Mouse (Mus musculus): ENCODE measurements around the gene Hpcal1. TPM values are rescaled to one million over a fixed set of nuclear protein-coding genes. Genes with fewer than 3 reads are reported as not detected.

Hpcal1 gene
- polyA plus RNA-seq, 2 experiments = 44.1 to 55.7 TPM

DNA sequence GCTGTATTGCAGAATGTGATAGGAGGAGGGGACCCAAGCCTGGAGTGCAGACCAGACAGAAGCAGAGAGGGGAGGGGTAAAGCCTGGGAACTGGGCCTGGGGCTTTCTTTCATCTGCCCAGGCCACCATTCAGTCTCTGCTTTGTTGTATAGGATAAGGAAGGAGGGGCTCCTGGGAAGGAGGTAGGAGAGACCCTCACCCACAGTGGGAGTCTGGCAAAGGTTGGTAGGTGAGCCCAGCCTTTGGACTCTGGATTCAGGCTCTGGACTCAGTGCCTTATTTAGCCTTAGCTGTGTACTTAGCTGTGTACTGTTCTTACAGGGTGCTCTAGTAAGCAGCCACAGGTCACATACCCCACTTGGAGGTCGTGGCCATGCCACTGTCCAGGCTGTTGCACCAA is 8.8 kb downstream of the Hpcal1 start:
- no peak for DNase-seq (ENCODE audit: low spot score)
- no peak for ATAC-seq (ENCODE audit: low FRiP score, low read depth)
- WGBS = 67% methylated on average over 1 of the region's 1 CpGs
- H3K4me2 ChIP-seq (replicated peaks; ENCODE audit: low read depth, low read length, severe bottlenecking) = no peak overlapping the region
- H3K36me3 ChIP-seq (ENCODE audit: control insufficient read depth, insufficient read depth, low read length) = no peaks in the 10 kb centered on the region
- H3K9me3 ChIP-seq (ENCODE audit: control insufficient read depth, low read length) = no peaks in the 10 kb centered on the region
- no peak overlapping the region for H3K4me3 ChIP-seq (replicated peaks; ENCODE audit: low read length)
- peaks cover 19% of the 10 kb centered on the region for H3K4me1 ChIP-seq (ENCODE audit: control insufficient read depth, insufficient read depth, low read length)
- no peaks in the 10 kb centered on the region for H3K27me3 ChIP-seq (ENCODE audit: control insufficient read depth, insufficient read depth, low read length)
- no peak overlapping the region for H3K27ac ChIP-seq (replicated peaks; ENCODE audit: low read depth, low read length)
- no peak for TF ChIP-seq POLR2A (IDR thresholded peaks at IDR 0.05; ENCODE audit: borderline replicate concordance, extremely low read depth, insufficient read depth, insufficient read length)
- H3K9ac ChIP-seq (ENCODE audit: low read depth, low read length, severe bottlenecking) = no peak overlapping the region

GRCm38 (mm10) chr12:17701131-17701720 is 10.6 kb downstream of the Hpcal1 start:
- Histone ChIP-seq H3K9ac (ENCODE audit: low read depth, low read length, severe bottlenecking) (no peak overlapping the region), H3K4me2 (replicated peaks; ENCODE audit: low read depth, low read length, severe bottlenecking) (no peak overlapping the region), H3K9me3 (ENCODE audit: control insufficient read depth, low read length) (no peaks in the 10 kb centered on the region), H3K36me3 (ENCODE audit: control insufficient read depth, insufficient read depth, low read length) (no peaks in the 10 kb centered on the region), H3K27me3 (ENCODE audit: control insufficient read depth, insufficient read depth, low read length) (no peaks in the 10 kb centered on the region), H3K4me3 (replicated peaks; ENCODE audit: low read length) (no peak overlapping the region), H3K27ac (replicated peaks; ENCODE audit: low read depth, low read length) (no peak overlapping the region), H3K4me1 (ENCODE audit: control insufficient read depth, insufficient read depth, low read length) (peaks cover 14% of the 10 kb centered on the region; the same call in 1 of the 2 replicates)
- TF ChIP-seq POLR2A (IDR thresholded peaks at IDR 0.05; ENCODE audit: borderline replicate concordance, extremely low read depth, insufficient read depth, insufficient read length) = no peak
- WGBS = 69% methylated on average over 5 of the region's 5 CpGs
- no peak for ATAC-seq (ENCODE audit: low FRiP score, low read depth)
- DNase-seq (ENCODE audit: low spot score) = no peak

DNA sequence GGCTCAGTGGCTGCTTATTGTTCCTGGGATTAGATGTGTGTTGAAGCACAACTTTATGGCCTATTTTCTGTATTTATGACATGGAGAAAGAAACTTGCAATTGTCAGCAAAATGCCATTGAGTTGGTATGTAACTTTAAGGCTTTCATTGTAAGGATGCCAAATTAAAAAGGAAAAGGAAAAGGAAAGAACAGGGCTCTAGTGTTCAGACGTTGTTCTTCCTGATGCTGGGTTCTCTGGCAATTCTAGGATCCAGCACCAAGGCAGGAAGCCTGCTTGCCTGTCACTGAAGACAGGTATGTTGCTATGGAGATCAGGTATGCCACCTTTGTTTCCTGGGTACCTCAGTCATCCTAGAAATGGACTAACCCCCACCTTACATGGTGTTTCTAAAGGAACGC is 11.1 kb downstream of the Hpcal1 start:
- Histone ChIP-seq H3K27me3 (ENCODE audit: control insufficient read depth, insufficient read depth, low read length) (no peaks in the 10 kb centered on the region), H3K36me3 (ENCODE audit: control insufficient read depth, insufficient read depth, low read length) (no peaks in the 10 kb centered on the region), H3K4me3 (replicated peaks; ENCODE audit: low read length) (no peak overlapping the region), H3K9ac (ENCODE audit: low read depth, low read length, severe bottlenecking) (no peak overlapping the region), H3K4me1 (ENCODE audit: control insufficient read depth, insufficient read depth, low read length) (peaks cover 14% of the 10 kb centered on the region; the same call in 1 of the 2 replicates), H3K4me2 (replicated peaks; ENCODE audit: low read depth, low read length, severe bottlenecking) (no peak overlapping the region), H3K27ac (replicated peaks; ENCODE audit: low read depth, low read length) (no peak overlapping the region; the same call in 1 of the 2 replicates), H3K9me3 (ENCODE audit: control insufficient read depth, low read length) (no peaks in the 10 kb centered on the region)
- WGBS = 40% methylated on average over 2 of the region's 2 CpGs
- DNase-seq (ENCODE audit: low spot score) (no peak), ATAC-seq (ENCODE audit: low FRiP score, low read depth) (no peak)
- TF ChIP-seq POLR2A (IDR thresholded peaks at IDR 0.05; ENCODE audit: borderline replicate concordance, extremely low read depth, insufficient read depth, insufficient read length) = no peak

- no peak for DNase-seq (ENCODE audit: low spot score)
- no peaks in the 10 kb centered on the region for H3K27me3 ChIP-seq (ENCODE audit: control insufficient read depth, insufficient read depth, low read length)
- 39% methylated on average over 9 of the region's 9 CpGs for WGBS
Measured at GRCm38 (mm10) chr12:17702257-17702943, 11.7 kb downstream of the Hpcal1 start.

DNA sequence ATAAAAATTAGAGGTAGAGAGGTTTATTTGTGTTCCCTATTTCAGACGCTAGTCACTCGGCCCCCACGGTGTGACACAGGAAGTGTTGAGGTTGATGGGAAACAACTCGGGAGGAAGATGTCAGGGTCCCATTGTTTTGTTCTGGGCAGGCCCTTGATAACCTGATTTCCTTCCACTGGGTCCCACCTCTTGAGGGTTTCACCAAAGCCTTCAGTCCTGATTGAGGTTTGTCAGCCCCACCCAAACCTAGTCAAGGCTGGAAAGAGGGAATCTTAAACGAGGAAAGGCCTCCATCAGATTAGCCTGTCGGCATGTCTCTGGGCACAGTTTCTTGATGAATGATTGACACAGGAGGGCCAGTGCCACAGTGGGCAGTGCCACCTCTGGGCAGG is 12.3 kb downstream of the Hpcal1 start:
- Histone ChIP-seq H3K9me3 (ENCODE audit: control insufficient read depth, low read length) (no peaks in the 10 kb centered on the region), H3K4me1 (ENCODE audit: control insufficient read depth, insufficient read depth, low read length) (peaks cover 14% of the 10 kb centered on the region; the same call in 1 of the 2 replicates), H3K4me3 (replicated peaks; ENCODE audit: low read length) (no peak overlapping the region), H3K9ac (ENCODE audit: low read depth, low read length, severe bottlenecking) (no peak overlapping the region), H3K27ac (replicated peaks; ENCODE audit: low read depth, low read length) (no peak overlapping the region), H3K36me3 (ENCODE audit: control insufficient read depth, insufficient read depth, low read length) (no peaks in the 10 kb centered on the region), H3K4me2 (replicated peaks; ENCODE audit: low read depth, low read length, severe bottlenecking) (no peak overlapping the region), H3K27me3 (ENCODE audit: control insufficient read depth, insufficient read depth, low read length) (no peaks in the 10 kb centered on the region)
- 70% methylated on average over 6 of the region's 6 CpGs for WGBS
- no peak for TF ChIP-seq POLR2A (IDR thresholded peaks at IDR 0.05; ENCODE audit: borderline replicate concordance, extremely low read depth, insufficient read depth, insufficient read length)
- ATAC-seq (ENCODE audit: low FRiP score, low read depth) (no peak), DNase-seq (ENCODE audit: low spot score) (no peak)

More at GRCm38 (mm10) chr12:17702257-17702943, 11.7 kb downstream of the Hpcal1 start:
- Histone ChIP-seq H3K4me2 (replicated peaks; ENCODE audit: low read depth, low read length, severe bottlenecking) (no peak overlapping the region), H3K9ac (ENCODE audit: low read depth, low read length, severe bottlenecking) (no peak overlapping the region), H3K9me3 (ENCODE audit: control insufficient read depth, low read length) (no peaks in the 10 kb centered on the region), H3K4me3 (replicated peaks; ENCODE audit: low read length) (no peak overlapping the region), H3K36me3 (ENCODE audit: control insufficient read depth, insufficient read depth, low read length) (no peaks in the 10 kb centered on the region), H3K27ac (replicated peaks; ENCODE audit: low read depth, low read length) (no peak overlapping the region), H3K4me1 (ENCODE audit: control insufficient read depth, insufficient read depth, low read length) (peaks cover 14% of the 10 kb centered on the region; the same call in 1 of the 2 replicates)
- no peak for ATAC-seq (ENCODE audit: low FRiP score, low read depth)
- no peak for TF ChIP-seq POLR2A (IDR thresholded peaks at IDR 0.05; ENCODE audit: borderline replicate concordance, extremely low read depth, insufficient read depth, insufficient read length)

All from limb, embryonic 14.5 days (tissue).